Mouse (Mus musculus) lung, embryonic 15.5 days (tissue): ENCODE data around the gene Akt3. TPM values are rescaled to one million over a fixed set of nuclear protein-coding genes. Genes with fewer than 3 reads are reported as not detected.
A peak's percentile ranks its signal among the peaks of the same experiment; 100 is the strongest.

ENCODE experiments used
- ATAC-seq: fragments of 200-750 bp; cut with Nextera tagmentation; 2 replicates; pipeline ENCODE4 v1.8.0; 2017; ENCODE audit warnings: moderate number of reproducible peaks, borderline replicate concordance; ENCODE audit not compliant: low FRiP score, low TSS enrichment; ENCODE audit errors: extremely low read depth
- H3K27ac ChIP-seq: fragments of 300-500 bp; sonication (generic); 2 replicates; pipeline ENCODE4 v1.5.1; 2015; ENCODE audit warnings: moderate library complexity, mild to moderate bottlenecking, inconsistent platforms
- H3K27me3 ChIP-seq: fragments of 300-500 bp; sonication (generic); 2 replicates; pipeline ENCODE4 v1.6.1; 2015; ENCODE audit warnings: inconsistent platforms
- H3K36me3 ChIP-seq: fragments of 300-500 bp; sonication (generic); 2 replicates; pipeline ENCODE4 v1.6.1; 2015; ENCODE audit warnings: inconsistent platforms
- H3K4me1 ChIP-seq: fragments of 300-500 bp; sonication (generic); 2 replicates; pipeline ENCODE4 v1.6.1; 2015; ENCODE audit warnings: inconsistent platforms
- H3K4me2 ChIP-seq: fragments of 300-500 bp; sonication (generic); 2 replicates; pipeline ENCODE4 v1.6.1; 2015; ENCODE audit warnings: inconsistent platforms, mild to moderate bottlenecking, moderate library complexity
- H3K4me3 ChIP-seq: fragments of 300-500 bp; sonication (generic); 2 replicates; pipeline ENCODE4 v1.5.1; 2015; ENCODE audit warnings: mild to moderate bottlenecking, inconsistent platforms
- H3K9ac ChIP-seq: fragments of 300-500 bp; sonication (generic); 2 replicates; pipeline ENCODE4 v1.6.1; 2015; ENCODE audit warnings: inconsistent platforms
- H3K9me3 ChIP-seq: fragments of 300-500 bp; sonication (generic); 2 replicates; pipeline ENCODE4 v1.6.1; 2016; ENCODE audit warnings: inconsistent platforms
- WGBS: fragments of 180-500 bp; shearing (Covaris S2); methylation state at CpG from one replicate; pipeline ENCODE4 v1.1.7; 2015; 5-methylcytosine and 5-hydroxymethylcytosine counted together
- polyA plus RNA-seq: library from polyadenylated mRNA; unstranded; fragments of >200 nt; fragmentation: Nextera tagmentation; extraction: Ambion mirVana; gene quantifications from 2 replicates; pipeline ENCODE4 v1.2.1, GENCODE M21; 2015

Gene Akt3
- polyA plus RNA-seq, 1 experiment from 2014 or later = 5.3 TPM

- H3K27ac ChIP-seq = no peak overlapping the region
- H3K27me3 ChIP-seq = no peaks in the 10 kb centered on the region
- H3K4me3 ChIP-seq = no peak overlapping the region
- H3K9me3 ChIP-seq = no peaks in the 10 kb centered on the region
- H3K4me1 ChIP-seq = no peaks in the 10 kb centered on the region
- no peaks in the 10 kb centered on the region for H3K36me3 ChIP-seq
- no peak for ATAC-seq
- no peak overlapping the region for H3K9ac ChIP-seq
- WGBS = 84% methylated on average over 2 of the region's 2 CpGs
- H3K4me2 ChIP-seq = no peak overlapping the region
These were observed 78.4 kb downstream of the Akt3 start for GRCm38 (mm10) chr1:177179635-177180034.

GRCm38 (mm10) chr1:177175436-177175835, 82.6 kb downstream of the Akt3 start:
- Histone ChIP-seq H3K36me3 (no peaks in the 10 kb centered on the region), H3K9ac (no peak overlapping the region), H3K4me3 (no peak overlapping the region), H3K27me3 (no peaks in the 10 kb centered on the region), H3K4me2 (no peak overlapping the region), H3K4me1 (no peaks in the 10 kb centered on the region), H3K9me3 (no peaks in the 10 kb centered on the region), H3K27ac (no peak overlapping the region)
- no peak for ATAC-seq

- no peak overlapping the region for H3K9ac ChIP-seq
- no peak for ATAC-seq
- no peaks in the 10 kb centered on the region for H3K36me3 ChIP-seq
- H3K4me3 ChIP-seq = no peak overlapping the region
- H3K27ac ChIP-seq = no peak overlapping the region
- no peaks in the 10 kb centered on the region for H3K4me1 ChIP-seq
- no peak overlapping the region for H3K4me2 ChIP-seq
- no peaks in the 10 kb centered on the region for H3K27me3 ChIP-seq
- H3K9me3 ChIP-seq = no peaks in the 10 kb centered on the region
These were observed 86.7 kb downstream of the Akt3 start for GRCm38 (mm10) chr1:177171300-177171699.

- H3K4me1 ChIP-seq = no peaks in the 10 kb centered on the region
- no peak for ATAC-seq
- no peak overlapping the region for H3K9ac ChIP-seq
- WGBS = 49% methylated on average over 2 of the region's 2 CpGs
- no peaks in the 10 kb centered on the region for H3K36me3 ChIP-seq
- H3K4me3 ChIP-seq = no peak overlapping the region
- H3K27me3 ChIP-seq = no peaks in the 10 kb centered on the region
- H3K27ac ChIP-seq = no peak overlapping the region
- no peak overlapping the region for H3K4me2 ChIP-seq
- no peaks in the 10 kb centered on the region for H3K9me3 ChIP-seq
These were observed 92.2 kb downstream of the Akt3 start for GRCm38 (mm10) chr1:177165789-177166188.

GRCm38 (mm10) chr1:177165336-177165735, 92.7 kb downstream of the Akt3 start:
- Histone ChIP-seq H3K9ac (no peak overlapping the region), H3K27me3 (no peaks in the 10 kb centered on the region), H3K4me3 (no peak overlapping the region), H3K4me2 (no peak overlapping the region), H3K36me3 (no peaks in the 10 kb centered on the region), H3K4me1 (no peaks in the 10 kb centered on the region), H3K27ac (no peak overlapping the region), H3K9me3 (no peaks in the 10 kb centered on the region)
- no peak for ATAC-seq
- 84% methylated on average over 2 of the region's 2 CpGs for WGBS

- WGBS = 32% methylated on average over 11 of the region's 11 CpGs
- Histone ChIP-seq H3K4me1 (no peaks in the 10 kb centered on the region), H3K27ac (no peak overlapping the region), H3K9ac (no peak overlapping the region), H3K9me3 (no peaks in the 10 kb centered on the region), H3K27me3 (no peaks in the 10 kb centered on the region), H3K4me2 (peak overlapping the region; percentile 18; the same call in 1 of the 2 replicates), H3K4me3 (no peak overlapping the region), H3K36me3 (no peaks in the 10 kb centered on the region)
- peak; percentile 62; the same call in 1 of the 2 replicates for ATAC-seq
These were observed 107.5 kb downstream of the Akt3 start for GRCm38 (mm10) chr1:177150344-177151021.

GRCm38 (mm10) chr1:177148746-177149145, 109.3 kb downstream of the Akt3 start:
- Histone ChIP-seq H3K27me3 (no peaks in the 10 kb centered on the region), H3K9ac (no peak overlapping the region), H3K27ac (no peak overlapping the region), H3K36me3 (no peaks in the 10 kb centered on the region), H3K4me1 (no peaks in the 10 kb centered on the region), H3K4me3 (no peak overlapping the region), H3K4me2 (no peak overlapping the region), H3K9me3 (no peaks in the 10 kb centered on the region)
- WGBS = 68% methylated on average over 2 of the region's 2 CpGs
- no peak for ATAC-seq

- Histone ChIP-seq H3K27me3 (no peaks in the 10 kb centered on the region), H3K4me2 (no peak overlapping the region), H3K27ac (no peak overlapping the region), H3K4me1 (no peaks in the 10 kb centered on the region), H3K36me3 (no peaks in the 10 kb centered on the region), H3K9me3 (no peaks in the 10 kb centered on the region), H3K4me3 (no peak overlapping the region), H3K9ac (no peak overlapping the region)
- no peak for ATAC-seq
- 84% methylated on average over 2 of the region's 2 CpGs for WGBS
These were observed 116.5 kb downstream of the Akt3 start for GRCm38 (mm10) chr1:177141468-177141867.

- Histone ChIP-seq H3K9me3 (no peaks in the 10 kb centered on the region), H3K27ac (no peak overlapping the region), H3K4me1 (no peaks in the 10 kb centered on the region), H3K4me2 (no peak overlapping the region), H3K36me3 (no peaks in the 10 kb centered on the region), H3K4me3 (no peak overlapping the region), H3K27me3 (no peaks in the 10 kb centered on the region), H3K9ac (no peak overlapping the region)
- no peak for ATAC-seq
- 76% methylated on average over 6 of the region's 6 CpGs for WGBS
These were observed 118.4 kb downstream of the Akt3 start for GRCm38 (mm10) chr1:177139652-177140051.

GRCm38 (mm10) chr1:177131458-177131857, 126.5 kb downstream of the Akt3 start:
- Histone ChIP-seq H3K27me3 (no peaks in the 10 kb centered on the region), H3K36me3 (no peaks in the 10 kb centered on the region), H3K9ac (no peak overlapping the region), H3K4me2 (no peak overlapping the region), H3K4me3 (no peak overlapping the region), H3K4me1 (no peaks in the 10 kb centered on the region), H3K27ac (no peak overlapping the region), H3K9me3 (no peaks in the 10 kb centered on the region)
- ATAC-seq = no peak
- WGBS = 76% methylated on average over 2 of the region's 2 CpGs

- no peak overlapping the region for H3K9ac ChIP-seq
- ATAC-seq = no peak
- no peaks in the 10 kb centered on the region for H3K36me3 ChIP-seq
- H3K27me3 ChIP-seq = no peaks in the 10 kb centered on the region
- H3K27ac ChIP-seq = no peak overlapping the region
- H3K4me1 ChIP-seq = no peaks in the 10 kb centered on the region
- no peak overlapping the region for H3K4me2 ChIP-seq
- H3K9me3 ChIP-seq = no peaks in the 10 kb centered on the region
- no peak overlapping the region for H3K4me3 ChIP-seq
- WGBS = 77% methylated on average over 8 of the region's 8 CpGs
These were observed 131.3 kb downstream of the Akt3 start for GRCm38 (mm10) chr1:177126674-177127073.

- Histone ChIP-seq H3K27me3 (no peaks in the 10 kb centered on the region), H3K4me1 (no peaks in the 10 kb centered on the region), H3K27ac (no peak overlapping the region), H3K4me2 (no peak overlapping the region), H3K9me3 (no peaks in the 10 kb centered on the region), H3K4me3 (no peak overlapping the region), H3K9ac (no peak overlapping the region), H3K36me3 (no peaks in the 10 kb centered on the region)
- 69% methylated on average over 2 of the region's 2 CpGs for WGBS
- ATAC-seq = no peak
These were observed 147.2 kb downstream of the Akt3 start for GRCm38 (mm10) chr1:177110665-177111271.
